Mouse (Mus musculus) forebrain, postnatal 0 days (tissue): Measurements from ENCODE around the gene Sall4. TPM values are rescaled to one million over a fixed set of nuclear protein-coding genes. Genes with fewer than 3 reads are reported as not detected.

Experiments
- ATAC-seq: fragments of 200-750 bp; cut with Nextera tagmentation; 2 replicates; pipeline ENCODE4 v1.8.0; 2017; ENCODE audit warnings: mild to moderate bottlenecking, moderate library complexity
- DNase-seq: peaks from one replicate; pipeline ENCODE4 v3.0.0-alpha.2; 2015
- H3K27ac ChIP-seq: fragments of 300-500 bp; sonication (generic); 2 replicates; pipeline ENCODE4 v1.5.1; 2014; ENCODE audit warnings: low read depth, mild to moderate bottlenecking, antibody characterized with exemption, low read length, moderate library complexity, mixed read lengths
- H3K27me3 ChIP-seq: fragments of 300-500 bp; sonication (generic); 2 replicates; pipeline ENCODE4 v1.6.1; 2014; ENCODE audit warnings: mild to moderate bottlenecking, low read length, mixed read lengths; ENCODE audit not compliant: insufficient read depth
- H3K36me3 ChIP-seq: fragments of 300-500 bp; sonication (generic); 2 replicates; pipeline ENCODE4 v1.6.1; 2014; ENCODE audit warnings: mild to moderate bottlenecking, moderate library complexity; ENCODE audit not compliant: insufficient read depth
- H3K4me1 ChIP-seq: fragments of 300-500 bp; sonication (generic); 2 replicates; pipeline ENCODE4 v1.6.1; 2014; ENCODE audit warnings: antibody characterized with exemption; ENCODE audit not compliant: insufficient read depth
- H3K4me2 ChIP-seq: fragments of 300-500 bp; sonication (generic); 2 replicates; pipeline ENCODE4 v1.6.1; 2014; ENCODE audit warnings: low read depth, mild to moderate bottlenecking, moderate library complexity
- H3K4me3 ChIP-seq: fragments of 300-500 bp; sonication (generic); 2 replicates; pipeline ENCODE4 v1.5.1; 2014; ENCODE audit warnings: low read depth, low read length, mixed read lengths
- H3K9ac ChIP-seq: fragments of 300-500 bp; sonication (generic); 2 replicates; pipeline ENCODE4 v1.6.1; 2014; ENCODE audit warnings: mild to moderate bottlenecking
- H3K9me3 ChIP-seq: fragments of 300-500 bp; sonication (generic); 2 replicates; pipeline ENCODE4 v1.6.1; 2016; ENCODE audit warnings: low read length
- CTCF ChIP-seq: sonication (generic); IDR thresholded peaks from 2 replicates; pipeline ENCODE4 v1.5.1; 2016; ENCODE audit warnings: antibody characterized with exemption, control low read depth, low read depth
- WGBS: fragments of 180-500 bp; shearing (Covaris S2); extraction: QIAGEN DNeasy Blood & Tissue Kit; methylation state at CpG from one replicate; pipeline ENCODE4 v1.1.7; 2014; 5-methylcytosine and 5-hydroxymethylcytosine counted together
- polyA plus RNA-seq: library from polyadenylated mRNA; unstranded; fragments of >200 nt; fragmentation: Nextera tagmentation; extraction: Ambion mirVana; gene quantifications from 2 replicates; pipeline ENCODE4 v1.2.1, GENCODE M21; 2015
- total RNA-seq: library from RNA; depleted of rRNA; stranded (reverse); fragments of >200 nt; gene quantifications from 2 replicates; pipeline ENCODE4 v1.2.3, GENCODE M21; 2014

Gene Sall4
- total and polyA plus RNA-seq, 2 experiments from 2014 or later, result 0.06 to 0.10 TPM

DNA sequence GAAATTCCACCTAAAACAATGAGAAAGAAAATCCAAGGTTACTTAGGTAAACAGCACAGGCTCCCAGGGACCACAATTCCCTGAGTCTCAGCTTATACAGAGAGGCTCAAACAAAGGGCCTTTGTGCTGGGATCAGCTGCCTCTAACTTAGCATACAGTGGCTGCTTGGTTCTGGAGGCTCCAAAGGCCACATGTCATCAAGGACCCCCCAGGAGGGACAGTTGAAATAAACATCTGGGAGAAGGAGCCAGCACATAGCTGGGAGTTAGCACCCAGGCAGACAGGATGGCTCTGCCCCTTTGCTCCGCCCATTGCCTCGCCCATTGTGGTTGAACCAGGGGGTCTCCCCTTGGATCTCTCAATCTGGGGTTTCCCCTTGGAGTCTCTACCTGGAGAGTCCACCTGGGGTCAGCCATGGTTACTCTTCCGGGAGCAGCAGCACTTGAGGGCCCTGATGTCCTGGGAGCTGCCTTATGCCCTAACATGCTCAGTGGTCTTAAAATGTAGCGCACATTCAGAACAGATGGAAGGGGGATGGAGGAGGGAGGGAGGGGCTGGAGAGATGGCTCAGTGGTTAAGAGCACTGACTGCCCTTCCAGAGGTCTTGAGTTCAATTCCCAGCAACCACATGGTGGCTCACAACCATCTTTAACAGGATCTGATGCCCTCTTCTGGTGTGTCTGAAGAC, 23.5 kb upstream of the Sall4 start:
- no peak for TF ChIP-seq CTCF
- H3K9me3 ChIP-seq, result no peaks in the 10 kb centered on the region
- no peaks in the 10 kb centered on the region for H3K4me1 ChIP-seq
- H3K4me2 ChIP-seq, result no peak overlapping the region
- no peaks in the 10 kb centered on the region for H3K27me3 ChIP-seq
- 42% methylated on average over 4 of the region's 4 CpGs for WGBS
- DNase-seq (no peak), ATAC-seq (no peak)
- no peak overlapping the region for H3K27ac ChIP-seq
- no peak overlapping the region for H3K9ac ChIP-seq
- H3K4me3 ChIP-seq, result no peak overlapping the region
- no peaks in the 10 kb centered on the region for H3K36me3 ChIP-seq

DNA sequence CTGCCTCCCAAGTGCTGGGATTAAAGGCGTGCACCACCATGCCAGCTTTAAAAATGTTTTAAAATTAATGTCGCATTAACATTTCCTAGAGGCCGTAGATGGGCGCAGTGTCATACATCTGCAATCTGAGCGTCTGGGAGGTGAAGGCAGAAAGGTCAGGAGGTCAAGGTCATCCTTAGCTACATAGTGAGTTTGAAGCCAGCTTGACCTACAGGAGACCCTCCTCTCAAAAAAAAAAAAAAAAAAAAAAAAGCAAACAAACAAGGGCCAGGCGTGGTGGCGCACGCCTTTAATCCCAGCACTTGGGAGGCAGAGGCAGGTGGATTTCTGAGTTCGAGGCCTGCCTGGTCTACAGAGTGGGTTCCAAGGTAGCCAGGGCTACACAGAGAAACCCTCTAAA, 18.4 kb upstream of the Sall4 start:
- WGBS, result 96% methylated on average over 9 of the region's 9 CpGs
- ATAC-seq (no peak), DNase-seq (no peak)
- no peak for TF ChIP-seq CTCF
- Histone ChIP-seq H3K9me3 (no peaks in the 10 kb centered on the region), H3K36me3 (no peaks in the 10 kb centered on the region), H3K27ac (no peak overlapping the region), H3K9ac (no peak overlapping the region), H3K27me3 (no peaks in the 10 kb centered on the region), H3K4me1 (no peaks in the 10 kb centered on the region), H3K4me2 (no peak overlapping the region), H3K4me3 (no peak overlapping the region)

DNA sequence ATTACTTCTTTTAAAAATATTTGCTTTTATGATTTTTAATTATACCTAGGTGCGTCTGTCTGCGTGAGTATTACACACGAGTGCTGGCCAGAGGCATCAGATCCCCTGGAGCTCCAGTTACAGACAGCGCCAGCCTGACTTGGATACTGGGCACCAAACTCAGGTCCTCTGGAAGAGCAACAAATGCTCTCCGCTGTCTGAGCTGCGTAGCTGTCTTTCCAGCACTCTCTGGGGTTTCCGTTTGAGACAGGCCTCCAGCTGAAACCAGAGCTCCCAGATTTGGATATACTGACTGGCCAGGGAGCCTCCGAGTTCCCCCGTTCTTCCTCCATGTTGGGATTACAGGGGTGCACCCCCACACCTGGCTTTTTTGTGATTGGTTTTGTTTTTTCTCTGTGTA, 12.9 kb upstream of the Sall4 start:
- no peak for TF ChIP-seq CTCF
- ATAC-seq, result no peak
- no peaks in the 10 kb centered on the region for H3K9me3 ChIP-seq

DNA sequence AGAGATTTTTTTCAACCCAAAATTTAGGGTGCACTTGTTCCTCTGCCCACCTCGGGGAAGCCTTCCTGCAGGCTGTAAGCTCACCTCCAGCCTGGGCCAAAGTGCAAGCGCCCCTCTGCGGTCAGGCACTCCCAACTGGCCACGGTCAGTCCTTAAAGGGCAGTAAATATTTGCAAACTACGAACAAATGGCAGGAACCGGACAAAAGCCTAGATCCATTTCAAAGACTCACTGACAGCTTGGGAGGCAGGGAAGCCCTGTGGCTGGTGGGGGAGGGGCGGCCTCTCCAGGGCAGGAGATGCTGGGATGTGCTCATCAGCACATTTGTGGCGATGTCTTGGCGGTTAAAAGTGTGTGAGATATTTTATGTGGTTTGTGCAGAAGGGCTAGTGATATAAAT, 12.3 kb upstream of the Sall4 start:
- TF ChIP-seq CTCF, result no peak
- Histone ChIP-seq H3K4me1 (no peaks in the 10 kb centered on the region), H3K9ac (no peak overlapping the region), H3K36me3 (no peaks in the 10 kb centered on the region), H3K4me2 (no peak overlapping the region), H3K27me3 (no peaks in the 10 kb centered on the region), H3K4me3 (no peak overlapping the region), H3K27ac (no peak overlapping the region), H3K9me3 (no peaks in the 10 kb centered on the region)
- 20% methylated on average over 9 of the region's 9 CpGs for WGBS
- peak; percentile 30 for DNase-seq
- ATAC-seq, result peak; percentile 27

More for the DNA sequence above, 12.9 kb upstream of the Sall4 start:
- no peak for DNase-seq
- Histone ChIP-seq H3K9ac (no peak overlapping the region), H3K4me3 (no peak overlapping the region), H3K36me3 (no peaks in the 10 kb centered on the region), H3K4me2 (no peak overlapping the region), H3K27ac (no peak overlapping the region), H3K4me1 (no peaks in the 10 kb centered on the region), H3K27me3 (no peaks in the 10 kb centered on the region)
- WGBS, result 44% methylated on average over 9 of the region's 9 CpGs

DNA sequence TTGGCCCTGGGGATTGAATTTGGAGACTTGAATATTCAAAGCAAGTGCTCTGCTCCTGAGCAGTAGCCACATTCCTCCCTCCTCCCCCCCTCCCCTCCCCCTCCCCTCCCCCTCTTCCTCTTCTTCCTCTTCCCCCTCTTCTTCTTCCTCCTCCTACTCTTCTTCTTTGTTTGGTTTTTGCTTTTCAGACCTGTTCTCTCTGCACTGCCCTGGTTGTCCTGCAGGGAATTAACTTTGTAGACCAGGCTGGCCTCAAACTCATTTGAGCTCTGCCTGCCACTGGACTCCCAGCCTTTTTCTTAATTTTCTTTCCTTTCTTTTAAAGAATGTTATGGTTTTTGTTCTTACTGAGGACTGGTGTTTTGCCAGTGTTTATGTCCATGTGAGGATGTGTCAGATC, 9.7 kb upstream of the Sall4 start:
- no peak overlapping the region for H3K27ac ChIP-seq
- H3K9ac ChIP-seq, result no peak overlapping the region
- DNase-seq (no peak), ATAC-seq (no peak)
- no peaks in the 10 kb centered on the region for H3K36me3 ChIP-seq
- H3K27me3 ChIP-seq, result no peaks in the 10 kb centered on the region
- no peak overlapping the region for H3K4me3 ChIP-seq
- no peaks in the 10 kb centered on the region for H3K4me1 ChIP-seq
- TF ChIP-seq CTCF, result no peak
- H3K9me3 ChIP-seq, result no peaks in the 10 kb centered on the region
- H3K4me2 ChIP-seq, result no peak overlapping the region

DNA sequence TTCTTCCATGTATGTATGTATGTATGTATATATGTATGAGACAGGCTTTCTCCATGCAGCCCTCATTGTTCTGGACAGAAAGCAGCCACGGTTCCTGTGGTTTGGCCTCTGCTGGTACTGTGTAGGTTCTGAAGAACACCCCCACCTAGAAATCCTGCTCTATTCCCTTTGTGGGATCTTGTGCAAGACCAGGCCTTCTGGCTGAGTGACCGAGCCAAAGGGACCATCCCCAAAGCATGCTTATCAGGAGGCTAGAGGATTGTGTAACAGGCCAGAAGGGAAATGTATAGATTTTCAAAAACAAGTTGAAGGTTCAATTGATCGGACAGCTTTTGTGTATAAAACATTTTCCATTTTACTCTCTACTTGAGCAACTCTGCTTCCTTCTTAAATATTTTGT, 8.5 kb upstream of the Sall4 start:
- no peaks in the 10 kb centered on the region for H3K9me3 ChIP-seq
- ATAC-seq, result no peak
- H3K4me2 ChIP-seq, result no peak overlapping the region

DNA sequence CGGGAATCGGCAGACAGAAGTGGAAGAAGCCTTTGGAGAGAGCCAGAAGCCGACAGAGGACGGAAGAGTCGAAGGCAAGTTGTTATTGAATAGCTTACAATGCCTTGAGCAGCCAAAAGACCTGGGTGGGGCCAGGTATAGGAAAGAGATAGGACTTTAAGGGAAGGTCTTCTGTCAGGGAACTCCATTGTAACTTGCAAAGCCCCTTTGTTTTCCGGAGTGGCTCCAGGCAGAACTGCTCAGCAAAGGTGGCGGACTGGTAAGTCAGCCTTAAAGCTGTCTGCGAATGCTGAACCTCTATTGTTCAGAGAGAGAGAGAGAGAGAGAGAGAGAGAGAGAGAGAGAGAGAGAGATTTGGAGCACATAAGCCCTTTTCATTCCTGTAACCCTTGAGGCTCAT, 1.5 kb upstream of the Sall4 start:
- 31% methylated on average over 8 of the region's 8 CpGs for WGBS
- Histone ChIP-seq H3K4me2 (no peak overlapping the region; the same call in 1 of the 2 replicates), H3K4me1 (peaks cover 4% of the 10 kb centered on the region; the same call in 1 of the 2 replicates), H3K4me3 (no peak overlapping the region), H3K27ac (no peak overlapping the region), H3K27me3 (peaks cover 46% of the 10 kb centered on the region), H3K36me3 (no peaks in the 10 kb centered on the region; the same call in 1 of the 2 replicates), H3K9me3 (no peaks in the 10 kb centered on the region), H3K9ac (no peak overlapping the region)
- ATAC-seq, result no peak
- DNase-seq, result no peak
- no peak for TF ChIP-seq CTCF

More for the DNA sequence above, 8.5 kb upstream of the Sall4 start:
- Histone ChIP-seq H3K36me3 (no peaks in the 10 kb centered on the region), H3K9ac (no peak overlapping the region), H3K4me1 (no peaks in the 10 kb centered on the region), H3K27ac (no peak overlapping the region), H3K27me3 (no peaks in the 10 kb centered on the region), H3K4me3 (no peak overlapping the region)
- no peak for TF ChIP-seq CTCF
- 89% methylated on average over 3 of the region's 3 CpGs for WGBS
- DNase-seq, result no peak
